Mouse (Mus musculus): ENCODE data around the gene Fam172a.

- TF ChIP-seq POLR2A (IDR thresholded peaks at IDR 0.05; ENCODE audit: control insufficient read depth, low read depth, low read length) (no peak), CTCF (IDR thresholded peaks at IDR 0.05; ENCODE audit: control insufficient read depth, insufficient read depth, insufficient replicate concordance, low read depth, low read length) (no peak)
Measured at GRCm38 (mm10) chr13:78203348-78204061, 501.7 kb downstream of the Fam172a start.

Data from testis, adult 2 months (tissue).